Mouse (Mus musculus): ENCODE results near the gene Mtmr3. TPM values are rescaled to one million over a fixed set of nuclear protein-coding genes. Genes with fewer than 3 reads are reported as not detected.
"Not testable (repeated sequence)": the region's sequence is repeated elsewhere in the genome, so short reads cannot be mapped to it uniquely, and the experiment has no call there.

Mtmr3 gene
- polyA plus RNA-seq, 1 experiment from 2014 or later = 32.2 TPM

DNA sequence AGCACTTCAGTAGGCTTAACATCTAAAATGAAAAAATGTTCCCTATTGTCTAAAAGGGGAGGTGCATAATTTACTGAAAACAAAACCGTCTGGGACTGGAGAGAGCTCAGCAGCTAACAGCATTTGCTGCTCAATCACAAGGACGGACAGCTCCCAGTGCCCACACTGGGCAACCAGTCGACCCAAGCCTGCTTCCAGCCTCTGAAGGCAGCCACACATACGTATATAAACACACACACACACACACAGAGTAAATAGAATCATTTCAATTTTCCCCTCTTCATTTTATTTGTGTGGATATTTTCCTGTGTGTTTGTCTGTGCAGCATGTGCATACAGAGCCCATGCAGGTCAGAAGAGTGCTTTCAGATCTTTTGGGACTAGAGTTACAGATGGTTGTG lies 49.3 kb downstream of the Mtmr3 start:
- Histone ChIP-seq H3K27ac (no peak overlapping the region), H3K4me1 (0 out of 2 replicates have a peak, but pooled peaks cover 4% of the 10 kb centered on the region), H3K4me2 (no peak overlapping the region), H3K4me3 (no peak overlapping the region), H3K9ac (no peak overlapping the region), H3K9me3 (replicated peaks) (no peaks in the 10 kb centered on the region), H3K27me3 (no peaks in the 10 kb centered on the region), H3K36me3 (ENCODE audit: poor library complexity, severe bottlenecking) (no peaks in the 10 kb centered on the region)
- ATAC-seq = no peak
- 55% methylated on average over 4 of the region's 4 CpGs for WGBS

GRCm38 (mm10) chr11:4544627-4544921 lies 50.1 kb downstream of the Mtmr3 start:
- H3K4me1 ChIP-seq; ATAC-seq; H3K27ac ChIP-seq; H3K4me2 ChIP-seq; H3K4me3 ChIP-seq; H3K9me3 ChIP-seq (replicated peaks); H3K9ac ChIP-seq; H3K27me3 ChIP-seq; H3K36me3 ChIP-seq (ENCODE audit: poor library complexity, severe bottlenecking): not testable (repeated sequence)
- WGBS = 88% methylated on average over 1 of the region's 1 CpGs

- Histone ChIP-seq H3K27ac (no peak overlapping the region), H3K4me1 (0 out of 2 replicates have a peak, but pooled peaks cover 4% of the 10 kb centered on the region), H3K4me2 (no peak overlapping the region), H3K4me3 (no peak overlapping the region), H3K36me3 (ENCODE audit: poor library complexity, severe bottlenecking) (no peaks in the 10 kb centered on the region), H3K9ac (no peak overlapping the region), H3K27me3 (no peaks in the 10 kb centered on the region), H3K9me3 (replicated peaks) (no peaks in the 10 kb centered on the region)
- ATAC-seq = no peak
- 84% methylated on average over 7 of the region's 7 CpGs for WGBS
Measured at GRCm38 (mm10) chr11:4543746-4544626, 50.7 kb downstream of the Mtmr3 start.

GRCm38 (mm10) chr11:4543040-4543551 lies 51.6 kb downstream of the Mtmr3 start:
- no peak overlapping the region for H3K4me2 ChIP-seq
- ATAC-seq = no peak
- H3K9me3 ChIP-seq (replicated peaks) = no peaks in the 10 kb centered on the region
- no peaks in the 10 kb centered on the region for H3K27me3 ChIP-seq
- 97% methylated on average over 2 of the region's 2 CpGs for WGBS
- H3K4me3 ChIP-seq = no peak overlapping the region
- H3K9ac ChIP-seq = no peak overlapping the region
- 0 out of 2 replicates have a peak, but pooled peaks cover 4% of the 10 kb centered on the region for H3K4me1 ChIP-seq
- H3K27ac ChIP-seq = no peak overlapping the region
- H3K36me3 ChIP-seq (ENCODE audit: poor library complexity, severe bottlenecking) = no peaks in the 10 kb centered on the region

- no peaks in the 10 kb centered on the region for H3K9me3 ChIP-seq (replicated peaks)
- 95% methylated on average over 1 of the region's 1 CpGs for WGBS
- ATAC-seq = no peak
- H3K4me3 ChIP-seq = no peak overlapping the region
- H3K27ac ChIP-seq = no peak overlapping the region
- H3K9ac ChIP-seq = no peak overlapping the region
- H3K27me3 ChIP-seq = no peaks in the 10 kb centered on the region
- no peak overlapping the region for H3K4me2 ChIP-seq
- no peaks in the 10 kb centered on the region for H3K4me1 ChIP-seq
- no peaks in the 10 kb centered on the region for H3K36me3 ChIP-seq (ENCODE audit: poor library complexity, severe bottlenecking)
Measured at GRCm38 (mm10) chr11:4536645-4537044, 58.0 kb downstream of the Mtmr3 start.

DNA sequence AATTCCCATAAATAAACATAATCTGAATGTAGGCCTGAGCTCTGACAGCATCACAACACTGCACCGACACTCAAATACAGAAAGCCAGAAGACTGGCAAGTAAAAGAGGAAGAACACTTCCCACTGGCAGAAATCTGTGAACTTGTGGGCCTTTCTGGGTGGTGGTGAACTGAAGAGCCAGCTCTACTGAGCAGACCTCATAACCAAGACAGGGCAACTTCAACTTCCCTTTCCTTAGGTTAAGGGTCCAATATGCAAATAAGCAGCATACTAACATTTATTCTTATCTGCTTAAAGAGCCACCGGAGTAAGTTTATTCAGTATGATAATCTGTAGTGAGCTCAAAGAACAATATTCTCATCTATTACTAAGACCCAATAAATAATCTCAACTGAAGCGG lies 67.5 kb downstream of the Mtmr3 start:
- 94% methylated on average over 3 of the region's 3 CpGs for WGBS
- Histone ChIP-seq H3K27ac (no peak overlapping the region), H3K9me3 (replicated peaks) (no peaks in the 10 kb centered on the region), H3K4me3 (no peak overlapping the region), H3K4me1 (no peaks in the 10 kb centered on the region), H3K36me3 (ENCODE audit: poor library complexity, severe bottlenecking) (peaks cover 49% of the 10 kb centered on the region), H3K27me3 (no peaks in the 10 kb centered on the region), H3K9ac (no peak overlapping the region), H3K4me2 (no peak overlapping the region)
- no peak for ATAC-seq

- H3K36me3 ChIP-seq (ENCODE audit: poor library complexity, severe bottlenecking) = peaks cover 61% of the 10 kb centered on the region
- H3K27ac ChIP-seq = no peak overlapping the region
- no peak overlapping the region for H3K9ac ChIP-seq
- no peaks in the 10 kb centered on the region for H3K4me1 ChIP-seq
- H3K4me3 ChIP-seq = no peak overlapping the region
- no peak overlapping the region for H3K4me2 ChIP-seq
- 91% methylated on average over 6 of the region's 6 CpGs for WGBS
- no peaks in the 10 kb centered on the region for H3K27me3 ChIP-seq
- ATAC-seq = no peak
- H3K9me3 ChIP-seq (replicated peaks) = no peaks in the 10 kb centered on the region
Measured at GRCm38 (mm10) chr11:4522142-4522664, 72.5 kb downstream of the Mtmr3 start.

DNA sequence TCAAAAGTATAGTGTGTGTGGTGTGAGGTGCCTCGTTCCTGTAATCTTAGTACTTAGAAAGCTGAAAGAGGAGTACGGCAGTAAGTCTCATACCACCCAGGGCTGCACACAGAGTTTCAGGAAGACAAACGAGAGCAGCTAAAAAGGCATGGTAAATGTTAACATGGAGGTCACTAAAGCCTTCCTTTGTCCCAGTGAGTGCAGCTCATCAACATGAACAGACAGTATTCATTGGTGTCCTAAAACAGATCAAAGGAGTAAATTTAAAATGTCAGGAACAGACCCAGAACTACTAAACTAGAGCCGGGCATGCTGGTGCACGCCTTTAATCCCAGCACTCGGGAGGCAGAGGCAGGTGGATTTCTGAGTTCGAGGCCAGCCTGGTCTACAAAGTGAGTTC lies 75.7 kb downstream of the Mtmr3 start:
- H3K36me3 ChIP-seq (ENCODE audit: poor library complexity, severe bottlenecking) = peaks cover 65% of the 10 kb centered on the region
- WGBS = 85% methylated on average over 7 of the region's 7 CpGs
- H3K9me3 ChIP-seq (replicated peaks) = no peaks in the 10 kb centered on the region
- no peak overlapping the region for H3K27ac ChIP-seq
- no peaks in the 10 kb centered on the region for H3K4me1 ChIP-seq
- no peak for ATAC-seq
- no peak overlapping the region for H3K4me2 ChIP-seq
- H3K4me3 ChIP-seq = no peak overlapping the region
- no peak overlapping the region for H3K9ac ChIP-seq
- H3K27me3 ChIP-seq = no peaks in the 10 kb centered on the region

- Histone ChIP-seq H3K4me2 (no peak overlapping the region), H3K4me3 (no peak overlapping the region), H3K9me3 (replicated peaks) (no peaks in the 10 kb centered on the region), H3K27ac (no peak overlapping the region), H3K36me3 (ENCODE audit: poor library complexity, severe bottlenecking) (peaks cover 50% of the 10 kb centered on the region), H3K4me1 (no peaks in the 10 kb centered on the region), H3K9ac (no peak overlapping the region), H3K27me3 (no peaks in the 10 kb centered on the region)
- no peak for ATAC-seq
- WGBS = 56% methylated on average over 2 of the region's 2 CpGs
Measured at GRCm38 (mm10) chr11:4507421-4507820, 87.2 kb downstream of the Mtmr3 start.

DNA sequence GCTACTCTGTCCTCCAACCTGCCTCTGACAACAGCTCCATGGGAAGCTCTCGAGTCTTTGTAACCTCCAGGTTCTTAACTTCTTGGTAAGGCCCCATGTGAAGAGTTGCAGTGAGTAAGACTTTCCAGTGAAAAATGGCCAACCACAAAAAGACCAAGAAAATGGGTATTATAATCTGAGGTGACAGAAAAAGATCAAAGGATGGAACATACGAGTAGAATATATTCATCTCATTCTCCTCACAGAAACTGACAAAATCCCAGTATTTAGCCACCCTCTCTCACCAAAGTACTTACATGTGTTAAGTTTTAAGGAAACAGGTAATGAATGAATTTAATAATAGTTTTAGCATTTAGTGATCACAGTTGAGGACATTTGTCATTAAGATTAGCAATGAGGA lies 88.2 kb downstream of the Mtmr3 start:
- peaks cover 57% of the 10 kb centered on the region for H3K36me3 ChIP-seq (ENCODE audit: poor library complexity, severe bottlenecking)
- WGBS = 85% methylated on average over 2 of the region's 2 CpGs
- ATAC-seq = no peak

GRCm38 (mm10) chr11:4502206-4502605 lies 92.5 kb downstream of the Mtmr3 start:
- H3K9me3 ChIP-seq (replicated peaks) = no peaks in the 10 kb centered on the region
- no peaks in the 10 kb centered on the region for H3K27me3 ChIP-seq
- ATAC-seq = no peak
- no peak overlapping the region for H3K4me3 ChIP-seq
- 0 out of 2 replicates have a peak, but pooled peaks cover 3% of the 10 kb centered on the region for H3K4me1 ChIP-seq
- WGBS = 89% methylated on average over 2 of the region's 2 CpGs
- H3K36me3 ChIP-seq (ENCODE audit: poor library complexity, severe bottlenecking) = peaks cover 71% of the 10 kb centered on the region
- H3K9ac ChIP-seq = no peak overlapping the region
- no peak overlapping the region for H3K27ac ChIP-seq
- H3K4me2 ChIP-seq = no peak overlapping the region

More for the DNA sequence above, 88.2 kb downstream of the Mtmr3 start:
- H3K27me3 ChIP-seq = no peaks in the 10 kb centered on the region
- no peak overlapping the region for H3K4me3 ChIP-seq
- H3K4me1 ChIP-seq = no peaks in the 10 kb centered on the region
- H3K9ac ChIP-seq = no peak overlapping the region
- H3K27ac ChIP-seq = no peak overlapping the region
- no peak overlapping the region for H3K4me2 ChIP-seq
- H3K9me3 ChIP-seq (replicated peaks) = no peaks in the 10 kb centered on the region

DNA sequence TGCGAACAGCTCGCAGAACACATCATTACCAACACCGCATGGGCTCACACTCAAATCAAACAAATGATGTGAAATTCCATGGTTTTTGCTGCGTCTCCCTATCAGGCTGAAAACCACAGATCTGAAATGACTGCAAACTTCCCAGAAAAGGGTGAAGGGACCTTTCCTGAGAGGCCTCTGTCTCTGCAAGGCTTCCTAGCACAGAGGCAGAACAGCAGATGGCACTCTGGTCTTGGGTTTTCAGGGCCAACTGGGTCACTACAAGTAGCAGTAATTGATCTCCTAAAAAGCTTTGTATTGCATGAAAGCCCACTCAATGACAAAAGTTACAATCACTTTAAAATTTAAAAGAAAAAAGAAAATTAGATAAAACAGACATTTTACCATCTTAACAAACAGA lies 93.8 kb downstream of the Mtmr3 start:
- Histone ChIP-seq H3K36me3 (ENCODE audit: poor library complexity, severe bottlenecking) (peaks cover 65% of the 10 kb centered on the region), H3K27me3 (no peaks in the 10 kb centered on the region)
- 94% methylated on average over 4 of the region's 4 CpGs for WGBS

More for the DNA sequence above, 93.8 kb downstream of the Mtmr3 start:
- Histone ChIP-seq H3K9ac (no peak overlapping the region), H3K4me2 (no peak overlapping the region), H3K4me3 (no peak overlapping the region), H3K9me3 (replicated peaks) (no peaks in the 10 kb centered on the region), H3K4me1 (0 out of 2 replicates have a peak, but pooled peaks cover 3% of the 10 kb centered on the region), H3K27ac (no peak overlapping the region)
- no peak for ATAC-seq
